In genomic region chr9:100544948-100545714, GRCm38 (mm10) we compare ENCODE assay signal across 8 mouse cellular contexts. TPM values are rescaled to one million over a fixed set of nuclear protein-coding genes. Genes with fewer than 3 reads are reported as not detected.
DNase-seq lines count a peak whose midpoint lies in the region; ATAC-seq and TF ChIP-seq lines count a peak whose summit lies in the region.

No protein-coding gene starts in this region.

- H3K4me1 ChIP-seq in liver, adult 2 months (ENCODE audit: control insufficient read depth, insufficient read depth, low read length) = no peaks in the 10 kb centered on the region; the same call in 1 of the 2 replicates
- peaks cover 8% of the 10 kb centered on the region for H3K4me1 ChIP-seq in forebrain, postnatal 0 days (ENCODE audit: insufficient read depth)
- H3K4me1 ChIP-seq in liver, embryonic 11.5 days (replicated peaks; ENCODE audit: control insufficient read depth, insufficient read depth, low read length) = no peaks in the 10 kb centered on the region; the same call in 1 of the 2 replicates

- H3K36me3 ChIP-seq in liver, adult 2 months (ENCODE audit: control insufficient read depth, insufficient read depth, low read length) = no peaks in the 10 kb centered on the region
- no peaks in the 10 kb centered on the region for H3K36me3 ChIP-seq in forebrain, postnatal 0 days (ENCODE audit: insufficient read depth)
- H3K36me3 ChIP-seq in liver, embryonic 11.5 days (ENCODE audit: control insufficient read depth, insufficient read depth, low read length) = no peaks in the 10 kb centered on the region

- no peak for TF ChIP-seq CTCF in liver, adult 2 months (IDR thresholded peaks at IDR 0.05; ENCODE audit: low read depth, low read length)
- TF ChIP-seq CTCF in forebrain, postnatal 0 days (IDR thresholded peaks at IDR 0.05; ENCODE audit: low read depth) = no peak

- ATAC-seq in forebrain, postnatal 0 days = no peak
- no peak; the same call in 1 of the 2 replicates for ATAC-seq in liver, embryonic 11.5 days (replicated peaks; ENCODE audit: low FRiP score)
- ATAC-seq in neutrophil, adult 5-6 weeks (ENCODE audit: extremely low read depth, insufficient number of reproducible peaks, low FRiP score, poor library complexity, severe bottlenecking) = peak; percentile 5; the same call in 1 of the 2 replicates

- H3K4me3 ChIP-seq in liver, adult 2 months (ENCODE audit: insufficient read depth, low read depth, low read length) = peak overlapping the region; percentile 81
- peak overlapping the region; percentile 93 for H3K4me3 ChIP-seq in forebrain, postnatal 0 days (ENCODE audit: low read depth, low read length)
- peak overlapping the region; percentile 89 for H3K4me3 ChIP-seq in liver, embryonic 11.5 days (ENCODE audit: low read depth, low read length)

- no peaks in the 10 kb centered on the region for H3K9me3 ChIP-seq in forebrain, postnatal 0 days (ENCODE audit: low read length)
- H3K9me3 ChIP-seq in liver, embryonic 11.5 days (ENCODE audit: control insufficient read depth, low read length) = peaks cover 6% of the 10 kb centered on the region; the same call in 1 of the 2 replicates

- H3K79me2 ChIP-seq in liver, adult 2 months (ENCODE audit: control insufficient read depth, insufficient read depth, low read length) = peaks cover 12% of the 10 kb centered on the region; the same call in 1 of the 2 replicates

- peak overlapping the region; percentile 83 for H3K4me2 ChIP-seq in forebrain, postnatal 0 days (ENCODE audit: low read depth)
- peak overlapping the region; percentile 85 for H3K4me2 ChIP-seq in liver, embryonic 11.5 days

- H3K27ac ChIP-seq in liver, adult 2 months (replicated peaks; ENCODE audit: insufficient read depth, low read depth, low read length) = peak overlapping the region; percentile 89
- peak overlapping the region; percentile 82 for H3K27ac ChIP-seq in forebrain, postnatal 0 days (ENCODE audit: low read depth, low read length)
- H3K27ac ChIP-seq in liver, embryonic 11.5 days (ENCODE audit: low read depth, low read length) = peak overlapping the region; percentile 87

- peak; percentile 67 for DNase-seq in liver, adult 2 months (ENCODE audit: extremely low read depth, low read depth, low spot score)
- DNase-seq in liver (no peak), adipocyte (ENCODE audit: low spot score) (peak; percentile 50)
- peak; percentile 26 for DNase-seq in forebrain, postnatal 0 days
- no peak for DNase-seq in liver, embryonic 11.5 days (ENCODE audit: low spot score)
- DNase-seq in cerebellum, postnatal 36 days = no peak
- DNase-seq in layer of hippocampus, postnatal 14 days (ENCODE audit: low spot score in 2 of 2) = no peak

- under 1% methylated on average over 38 of the region's 38 CpGs for WGBS in liver, adult 2 months
- WGBS in forebrain, postnatal 0 days = 2% methylated on average over 36 of the region's 38 CpGs
- 2% methylated on average over 38 of the region's 38 CpGs for WGBS in liver, embryonic 11.5 days

- TF ChIP-seq POLR2A in liver, adult 2 months (IDR thresholded peaks at IDR 0.05; ENCODE audit: extremely low read depth, insufficient read depth, low read length) = no peak

- no peaks in the 10 kb centered on the region for H3K27me3 ChIP-seq in liver, adult 2 months (ENCODE audit: control insufficient read depth, insufficient read depth, low read length)
- no peaks in the 10 kb centered on the region for H3K27me3 ChIP-seq in forebrain, postnatal 0 days (ENCODE audit: insufficient read depth, low read length)
- H3K27me3 ChIP-seq in liver, embryonic 11.5 days (replicated peaks; ENCODE audit: control insufficient read depth, insufficient read depth, low read length) = no peaks in the 10 kb centered on the region

- peak overlapping the region; percentile 89 for H3K9ac ChIP-seq in liver, adult 2 months (ENCODE audit: low read depth, low read length)
- peak overlapping the region; percentile 79 for H3K9ac ChIP-seq in forebrain, postnatal 0 days
- peak overlapping the region; percentile 91 for H3K9ac ChIP-seq in liver, embryonic 11.5 days (ENCODE audit: low read depth, low read length)

RNA-seq across cellular contexts. Expression of gene Nck1, which starts 0.8 kb away (rescaled TPM):
- 17.0 and 17.5 TPM in 2 replicates for total RNA-seq in liver, adult 2 months (2014; rRNA removed)
- 2.2 and 2.6 TPM in 2 replicates for polyA plus RNA-seq in liver, adult 2 months (2012; rRNA removed)
- 14.7 and 19.5 TPM in 2 replicates for total RNA-seq in forebrain, postnatal 0 days (2014; rRNA removed)
- 24.4 and 28.0 TPM in 2 replicates for polyA plus RNA-seq in forebrain, postnatal 0 days (2015; fragmentation: Nextera tagmentation; extraction: Ambion mirVana)
- 51.6 and 51.9 TPM in 2 replicates for polyA plus RNA-seq in liver, embryonic 11.5 days (2014; fragmentation: Nextera tagmentation; extraction: Ambion mirVana)
- total RNA-seq in neutrophil, adult 5-6 weeks (2017) = 44.1 and 47.6 TPM in 2 replicates
- total RNA-seq in layer of hippocampus, postnatal 14 days (2021) = 10 to 100 TPM; 26.5 to 29.4 TPM

RNA-seq across cellular contexts. Expression of gene Slc35g2, which starts 25.8 kb away (rescaled TPM):
- 0.65 and 0.74 TPM in 2 replicates for total RNA-seq in liver, adult 2 months (2014; rRNA removed)
- polyA plus RNA-seq in liver, adult 2 months (2012; rRNA removed) = 0.09 TPM in 1 of 2 replicates, not detected in the other
- 9.4 and 13.5 TPM in 2 replicates for total RNA-seq in forebrain, postnatal 0 days (2014; rRNA removed)
- polyA plus RNA-seq in forebrain, postnatal 0 days (2015; fragmentation: Nextera tagmentation; extraction: Ambion mirVana) = 5.6 and 10.5 TPM in 2 replicates
- polyA plus RNA-seq in liver, embryonic 11.5 days (2014; fragmentation: Nextera tagmentation; extraction: Ambion mirVana) = 2.4 and 4.1 TPM in 2 replicates
- not detected in 2 replicates for total RNA-seq in neutrophil, adult 5-6 weeks (2017)
- total RNA-seq in layer of hippocampus, postnatal 14 days (2021) = 10 to 100 TPM; 11.2 to 12.0 TPM

RNA-seq across cellular contexts. Expression of gene Stag1, which starts 52.5 kb away (rescaled TPM):
- total RNA-seq in liver, adult 2 months (2014; rRNA removed) = 19.7 and 23.0 TPM in 2 replicates
- polyA plus RNA-seq in liver, adult 2 months (2012; rRNA removed) = 1.4 and 1.9 TPM in 2 replicates
- total RNA-seq in forebrain, postnatal 0 days (2014; rRNA removed) = 51.1 and 65.1 TPM in 2 replicates
- 22.4 and 22.9 TPM in 2 replicates for polyA plus RNA-seq in forebrain, postnatal 0 days (2015; fragmentation: Nextera tagmentation; extraction: Ambion mirVana)
- 32.3 and 39.4 TPM in 2 replicates for polyA plus RNA-seq in liver, embryonic 11.5 days (2014; fragmentation: Nextera tagmentation; extraction: Ambion mirVana)
- 79.6 and 98.8 TPM in 2 replicates for total RNA-seq in neutrophil, adult 5-6 weeks (2017)
- 10 to 100 TPM; 39.0 to 40.6 TPM for total RNA-seq in layer of hippocampus, postnatal 14 days (2021)

RNA-seq across cellular contexts. Expression of gene Il20rb, which starts 58.5 kb away (rescaled TPM):
- total RNA-seq in liver, adult 2 months (2014; rRNA removed) = 0.40 and 0.83 TPM in 2 replicates
- 0.50 and 0.88 TPM in 2 replicates for polyA plus RNA-seq in liver, adult 2 months (2012; rRNA removed)
- 0.92 and 1.1 TPM in 2 replicates for total RNA-seq in forebrain, postnatal 0 days (2014; rRNA removed)
- polyA plus RNA-seq in forebrain, postnatal 0 days (2015; fragmentation: Nextera tagmentation; extraction: Ambion mirVana) = 0.77 and 1.4 TPM in 2 replicates
- 0.59 and 0.78 TPM in 2 replicates for polyA plus RNA-seq in liver, embryonic 11.5 days (2014; fragmentation: Nextera tagmentation; extraction: Ambion mirVana)
- 1.1 and 2.0 TPM in 2 replicates for total RNA-seq in neutrophil, adult 5-6 weeks (2017)
- 1 to 10 TPM; 1.3 to 1.5 TPM for total RNA-seq in layer of hippocampus, postnatal 14 days (2021)

Comparison
In these comparisons a context has a peak if more than half of its experiments do, and no peak if none do; other contexts are left out.
1. DNase-seq: peak in liver, adult 2 months (single experiment), adipocyte (single experiment) and forebrain, postnatal 0 days (single experiment); none in liver (single experiment), liver, embryonic 11.5 days (single experiment), cerebellum, postnatal 36 days (0 of 2) and layer of hippocampus, postnatal 14 days (0 of 2).
2. Peak in every context shown above with its lines, with median percentiles within 50 percentile points of each other: H3K27ac ChIP-seq, H3K4me3 ChIP-seq and H3K9ac ChIP-seq.